ENCODE assay signal across 13 mouse cellular contexts in genomic region chr4:98886377-98886776, GRCm38 (mm10).
"Had no signal": no experiment of that assay in that cellular context is flagged by ENCODE, and none has a peak within 500 bp of the region (broad histone marks: within the 10 kb centered on the region; RNA-seq: fewer than 3 reads in every experiment).

No protein-coding gene starts in this region.

- DNase-seq: lung, postnatal 14 days; right cerebral cortex, postnatal 4 days; spleen, adult 18-20 months; thymus, adult 2 months; thymus, postnatal 25 days had no signal

- H3K4me1 ChIP-seq: lung, embryonic 15.5 days; midbrain, embryonic 10.5 days; midbrain, embryonic 13.5 days; midbrain, embryonic 15.5 days; neural tube, embryonic 13.5 days; neural tube, embryonic 15.5 days had no signal

- H3K9ac ChIP-seq: liver, embryonic 14.5 days; lung, embryonic 15.5 days; midbrain, embryonic 13.5 days; midbrain, embryonic 15.5 days; neural tube, embryonic 13.5 days; neural tube, embryonic 15.5 days had no signal

- H3K27ac ChIP-seq: liver, embryonic 14.5 days; lung, embryonic 15.5 days; midbrain, embryonic 10.5 days; midbrain, embryonic 13.5 days; midbrain, embryonic 15.5 days; neural tube, embryonic 13.5 days; neural tube, embryonic 15.5 days had no signal

- H3K36me3 ChIP-seq: lung, embryonic 15.5 days; midbrain, embryonic 10.5 days; midbrain, embryonic 13.5 days; midbrain, embryonic 15.5 days; neural tube, embryonic 13.5 days; neural tube, embryonic 15.5 days had no signal

- H3K4me3 ChIP-seq: lung, embryonic 15.5 days; midbrain, embryonic 10.5 days; midbrain, embryonic 13.5 days; midbrain, embryonic 15.5 days; myocyte; neural tube, embryonic 13.5 days; neural tube, embryonic 15.5 days had no signal

- H3K4me2 ChIP-seq: lung, embryonic 15.5 days; midbrain, embryonic 13.5 days; midbrain, embryonic 15.5 days; neural tube, embryonic 13.5 days; neural tube, embryonic 15.5 days had no signal

- H3K27me3 ChIP-seq: lung, embryonic 15.5 days; midbrain, embryonic 13.5 days; midbrain, embryonic 15.5 days; neural tube, embryonic 13.5 days; neural tube, embryonic 15.5 days had no signal

- H3K9me3 ChIP-seq: lung, embryonic 15.5 days; midbrain, embryonic 10.5 days; midbrain, embryonic 13.5 days; midbrain, embryonic 15.5 days; neural tube, embryonic 13.5 days; neural tube, embryonic 15.5 days had no signal
